Mouse (Mus musculus) hindbrain, embryonic 15.5 days (tissue): ENCODE data around the gene Cela3b. TPM values are rescaled to one million over a fixed set of nuclear protein-coding genes. Genes with fewer than 3 reads are reported as not detected.

Experiments used
- ATAC-seq: fragments of 200-750 bp; cut with Nextera tagmentation; 2 replicates; pipeline ENCODE4 v1.8.0; 2017; ENCODE audit warnings: low read depth, moderate number of reproducible peaks, moderate TSS enrichment; ENCODE audit not compliant: low FRiP score
- H3K27ac ChIP-seq: fragments of 300-500 bp; sonication (generic); replicated peaks from 2 replicates; pipeline ENCODE4 v1.5.1; 2015; ENCODE audit warnings: mild to moderate bottlenecking, inconsistent platforms
- H3K27me3 ChIP-seq: fragments of 300-500 bp; sonication (generic); 2 replicates; pipeline ENCODE4 v1.6.1; 2015; ENCODE audit warnings: control low read depth, inconsistent platforms
- H3K36me3 ChIP-seq: fragments of 300-500 bp; sonication (generic); 2 replicates; pipeline ENCODE4 v1.6.1; 2015; ENCODE audit warnings: control low read depth, inconsistent platforms
- H3K4me1 ChIP-seq: fragments of 300-500 bp; sonication (generic); replicated peaks from 2 replicates; pipeline ENCODE4 v1.6.1; 2015; ENCODE audit warnings: control low read depth, inconsistent platforms
- H3K4me2 ChIP-seq: fragments of 300-500 bp; sonication (generic); 2 replicates; pipeline ENCODE4 v1.6.1; 2015; ENCODE audit warnings: moderate library complexity, mild to moderate bottlenecking, inconsistent platforms
- H3K4me3 ChIP-seq: fragments of 300-500 bp; sonication (generic); 2 replicates; pipeline ENCODE4 v1.5.1; 2015; ENCODE audit warnings: mild to moderate bottlenecking, inconsistent platforms
- H3K9ac ChIP-seq: fragments of 300-500 bp; sonication (generic); 2 replicates; pipeline ENCODE4 v1.6.1; 2015; ENCODE audit warnings: inconsistent platforms
- H3K9me3 ChIP-seq: fragments of 300-500 bp; sonication (generic); 2 replicates; pipeline ENCODE4 v1.6.1; 2016; ENCODE audit warnings: control low read depth, inconsistent platforms
- WGBS: fragments of 180-500 bp; shearing (Covaris S2); methylation state at CpG from one replicate; pipeline ENCODE4 v1.1.7; 2015; 5-methylcytosine and 5-hydroxymethylcytosine counted together
- polyA plus RNA-seq: library from polyadenylated mRNA; unstranded; fragments of >200 nt; fragmentation: Nextera tagmentation; extraction: Ambion mirVana; gene quantifications from 2 replicates; pipeline ENCODE4 v1.2.1, GENCODE M21; 2015

Gene Cela3b
- polyA plus RNA-seq, 1 experiment from 2014 or later = not detected

DNA sequence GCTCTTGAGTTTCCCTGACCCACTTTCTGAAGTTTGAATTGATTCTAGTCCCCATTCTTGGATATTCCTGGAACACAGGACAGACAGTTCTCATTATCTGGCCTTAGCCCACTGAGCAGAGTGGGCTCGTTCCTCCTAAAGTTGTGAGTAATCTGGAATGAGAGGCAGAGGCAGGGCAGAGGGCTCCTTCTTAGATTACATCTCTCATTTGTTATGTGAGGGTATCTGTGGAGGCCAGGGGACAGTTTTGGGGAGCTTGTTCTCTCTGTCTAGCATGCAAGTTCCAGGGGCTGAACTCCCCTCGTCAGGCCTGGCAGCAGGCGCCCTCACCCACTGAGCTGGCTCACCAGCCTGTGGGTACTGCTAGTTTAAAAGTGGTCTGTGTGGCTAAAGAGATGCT, 51.3 kb downstream of the Cela3b start:
- no peak overlapping the region for H3K4me3 ChIP-seq
- ATAC-seq = no peak
- H3K4me2 ChIP-seq = no peak overlapping the region
- no peak overlapping the region for H3K27ac ChIP-seq
- H3K4me1 ChIP-seq = peaks cover 5% of the 10 kb centered on the region; the same call in 1 of the 2 replicates
- no peak overlapping the region for H3K9ac ChIP-seq
- 85% methylated on average over 3 of the region's 3 CpGs for WGBS
- H3K9me3 ChIP-seq = no peaks in the 10 kb centered on the region
- no peaks in the 10 kb centered on the region for H3K27me3 ChIP-seq
- no peaks in the 10 kb centered on the region for H3K36me3 ChIP-seq

DNA sequence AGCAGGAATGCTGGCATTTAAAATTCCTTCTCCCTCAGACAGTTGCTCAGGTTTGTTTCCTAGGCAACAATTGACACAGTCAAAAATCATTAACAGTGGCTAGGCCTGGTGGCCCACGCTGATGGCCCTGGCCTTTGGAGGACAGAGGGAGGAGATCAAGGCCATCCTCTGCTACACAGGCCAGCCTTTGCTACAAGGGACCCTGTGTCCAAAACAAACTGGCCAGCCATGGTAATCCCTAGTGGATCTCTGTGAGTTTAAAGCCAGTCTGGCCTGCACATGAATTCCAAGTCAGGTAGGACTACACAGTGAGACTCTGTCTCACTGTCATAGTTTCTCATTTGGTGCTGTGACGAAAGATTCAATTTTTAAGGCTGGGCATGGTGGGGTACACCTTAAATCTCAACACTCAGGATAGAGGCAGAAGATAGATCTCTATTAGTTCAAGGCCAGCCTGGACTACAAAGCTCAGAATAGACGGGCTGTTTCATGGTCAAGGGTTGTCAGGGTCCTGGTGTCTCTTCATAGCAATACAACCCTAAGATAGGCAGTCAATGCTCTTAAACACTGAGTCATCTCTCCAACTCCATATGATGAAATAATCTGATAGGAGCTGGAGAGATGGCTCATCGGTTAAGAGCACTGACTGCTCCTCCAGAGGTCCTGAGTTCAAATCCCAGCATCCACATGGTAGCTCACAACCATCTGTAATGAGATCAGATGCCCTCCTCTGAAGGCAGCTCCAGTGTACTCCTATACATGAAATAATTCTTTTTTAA, 52.6 kb downstream of the Cela3b start:
- ATAC-seq = no peak
- peaks cover 5% of the 10 kb centered on the region; the same call in 1 of the 2 replicates for H3K4me1 ChIP-seq
- no peaks in the 10 kb centered on the region for H3K9me3 ChIP-seq
- H3K27me3 ChIP-seq = no peaks in the 10 kb centered on the region
- H3K9ac ChIP-seq = no peak overlapping the region
- no peaks in the 10 kb centered on the region for H3K36me3 ChIP-seq
- no peak overlapping the region for H3K4me2 ChIP-seq
- H3K27ac ChIP-seq = no peak overlapping the region
- H3K4me3 ChIP-seq = no peak overlapping the region
- 80% methylated on average over 4 of the region's 4 CpGs for WGBS

DNA sequence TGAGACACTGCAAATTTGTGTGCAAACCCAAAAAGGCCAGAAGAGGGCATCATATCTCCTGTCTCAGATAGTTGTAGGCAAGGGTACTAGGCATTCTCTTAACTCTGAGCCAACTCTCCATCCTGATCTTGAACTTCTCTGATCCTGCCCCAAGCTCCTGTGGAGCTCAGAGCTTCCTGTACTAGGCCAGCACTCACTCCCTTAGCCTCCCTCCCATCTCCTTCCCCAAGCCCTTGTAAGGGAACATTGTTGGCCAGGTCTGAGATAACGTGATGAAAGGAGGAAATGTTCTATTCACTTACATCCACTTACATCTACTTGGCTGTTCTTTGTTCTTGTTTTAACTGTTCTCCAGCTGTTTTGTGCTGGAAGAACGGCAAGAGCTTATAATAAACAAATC, 53.6 kb downstream of the Cela3b start:
- 83% methylated on average over 2 of the region's 2 CpGs for WGBS
- H3K4me1 ChIP-seq = peaks cover 5% of the 10 kb centered on the region; the same call in 1 of the 2 replicates
- H3K36me3 ChIP-seq = no peaks in the 10 kb centered on the region
- no peak overlapping the region for H3K9ac ChIP-seq
- H3K27ac ChIP-seq = no peak overlapping the region
- H3K4me2 ChIP-seq = no peak overlapping the region
- no peak for ATAC-seq
- H3K27me3 ChIP-seq = no peaks in the 10 kb centered on the region
- no peaks in the 10 kb centered on the region for H3K9me3 ChIP-seq
- no peak overlapping the region for H3K4me3 ChIP-seq

DNA sequence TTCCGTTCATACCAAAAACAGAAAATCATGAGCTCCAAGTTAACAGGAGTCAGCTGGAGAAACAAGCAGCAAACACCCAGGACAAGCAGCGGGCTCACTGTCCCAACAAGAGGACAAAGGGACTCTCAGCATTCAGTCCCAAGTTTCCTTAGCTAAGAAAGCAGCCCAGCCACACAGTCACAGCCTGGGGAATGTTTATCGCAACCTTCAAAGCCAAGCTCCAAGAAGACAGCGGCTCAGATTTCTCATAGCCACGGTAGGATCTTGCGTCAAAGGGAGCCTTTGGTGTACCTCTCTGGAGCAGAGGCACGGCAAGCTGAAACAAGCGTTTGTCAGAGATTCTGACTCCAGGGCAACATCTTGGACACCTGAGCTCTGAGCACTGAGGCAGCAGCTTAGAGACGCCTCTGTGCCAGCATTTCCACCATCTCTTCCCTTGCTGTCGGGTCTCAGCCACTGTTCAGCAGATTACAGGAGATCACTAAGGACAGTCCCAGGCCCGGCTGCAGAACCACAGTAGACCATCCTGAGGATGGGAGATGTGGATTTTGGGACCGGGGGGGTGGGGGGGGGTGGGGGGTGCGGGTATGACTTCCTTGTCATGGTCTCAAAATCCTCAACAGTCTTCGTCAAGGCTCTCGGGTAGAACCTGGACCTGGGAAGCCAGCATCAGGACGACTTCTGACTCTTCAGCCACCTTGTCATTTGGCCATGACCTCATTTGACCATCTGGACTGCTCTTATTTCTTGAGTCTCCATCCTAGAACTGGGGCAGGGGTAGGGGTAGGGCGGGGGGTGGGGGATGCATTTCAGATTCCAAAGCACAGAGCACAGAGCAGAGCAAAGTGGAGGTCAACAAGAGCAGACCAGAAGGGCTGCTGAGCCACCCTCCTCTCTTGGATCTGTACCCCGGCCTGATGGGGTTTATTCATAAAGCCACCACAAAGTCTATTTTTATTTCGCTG, 54.7 kb downstream of the Cela3b start:
- ATAC-seq = no peak
- no peaks in the 10 kb centered on the region for H3K9me3 ChIP-seq
- H3K9ac ChIP-seq = no peak overlapping the region
- 59% methylated on average over 19 of the region's 19 CpGs for WGBS
- H3K4me3 ChIP-seq = no peak overlapping the region
- peaks cover under 1% of the 10 kb centered on the region; the same call in 1 of the 2 replicates for H3K4me1 ChIP-seq
- H3K27ac ChIP-seq = no peak overlapping the region
- no peaks in the 10 kb centered on the region for H3K27me3 ChIP-seq
- no peaks in the 10 kb centered on the region for H3K36me3 ChIP-seq
- no peak overlapping the region for H3K4me2 ChIP-seq

DNA sequence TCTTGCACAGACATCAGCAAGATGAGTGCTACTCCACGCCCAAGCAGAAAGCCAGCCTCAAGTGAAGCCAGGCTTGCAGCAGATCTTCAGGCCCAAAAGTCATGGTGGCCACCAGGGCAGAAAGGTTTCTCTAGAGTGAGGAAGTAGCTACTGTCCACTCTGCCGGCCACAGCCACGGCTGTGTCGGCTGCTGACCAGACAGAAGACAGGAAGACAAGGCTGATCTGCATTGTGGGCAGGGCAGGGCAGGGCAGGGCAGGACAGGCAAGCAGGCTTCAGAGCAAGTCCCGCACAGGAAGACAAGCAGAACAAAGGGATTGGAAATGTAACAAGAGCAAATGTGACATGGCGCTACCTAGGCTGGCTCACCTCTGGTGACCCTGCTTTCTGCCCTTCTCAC, 56.6 kb downstream of the Cela3b start:
- Histone ChIP-seq H3K4me3 (no peak overlapping the region), H3K4me2 (no peak overlapping the region), H3K27me3 (no peaks in the 10 kb centered on the region), H3K36me3 (no peaks in the 10 kb centered on the region), H3K9me3 (no peaks in the 10 kb centered on the region), H3K4me1 (peaks cover 10% of the 10 kb centered on the region), H3K9ac (no peak overlapping the region), H3K27ac (no peak overlapping the region)
- no peak for ATAC-seq
- WGBS = 63% methylated on average over 6 of the region's 6 CpGs

DNA sequence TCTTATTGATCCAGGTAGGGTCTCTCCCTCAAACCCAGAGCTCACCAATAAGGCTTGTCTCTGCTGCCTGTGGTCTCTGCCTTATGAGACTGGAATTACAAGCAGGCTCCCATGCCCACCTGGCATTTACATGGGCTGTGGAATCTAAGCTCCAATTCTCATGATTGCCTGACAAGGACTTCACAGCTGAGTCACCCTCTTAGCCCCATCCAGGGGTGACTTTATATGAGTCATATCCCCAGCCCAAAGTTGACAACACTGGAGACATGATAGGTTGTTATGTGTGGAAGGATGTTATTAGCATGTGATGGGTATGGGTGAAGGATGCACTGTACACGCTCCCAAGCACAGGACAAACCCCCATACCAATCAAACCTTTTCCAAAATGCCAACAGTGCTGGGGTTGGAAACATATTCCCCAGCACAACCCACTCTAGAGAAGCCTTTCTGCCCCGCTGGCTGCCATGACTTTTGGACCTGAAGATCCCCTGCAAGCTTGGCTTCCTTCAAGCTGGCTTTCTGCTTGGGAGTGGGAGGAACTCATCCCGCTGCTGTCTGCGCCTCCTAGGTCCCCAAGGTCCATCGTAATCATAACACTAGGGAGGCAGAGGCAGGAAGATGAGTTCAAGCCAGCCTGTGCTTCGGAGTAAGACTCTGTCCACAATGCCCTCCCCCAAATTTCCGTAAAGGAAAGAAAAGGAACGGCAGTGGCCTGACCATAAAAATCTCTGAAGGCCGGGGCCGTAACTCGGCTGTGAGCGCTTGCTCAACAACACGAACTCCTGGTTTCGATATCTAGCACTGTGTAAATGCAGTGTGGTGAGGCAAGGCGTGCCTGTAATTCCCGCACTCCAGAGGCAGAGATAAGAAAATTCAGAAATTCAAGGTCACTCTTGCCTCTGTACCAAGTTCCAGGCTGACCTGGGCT, 58.5 kb downstream of the Cela3b start:
- Histone ChIP-seq H3K4me3 (no peak overlapping the region), H3K27me3 (no peaks in the 10 kb centered on the region), H3K27ac (no peak overlapping the region), H3K9me3 (no peaks in the 10 kb centered on the region), H3K4me2 (no peak overlapping the region), H3K9ac (no peak overlapping the region), H3K4me1 (peaks cover 10% of the 10 kb centered on the region), H3K36me3 (no peaks in the 10 kb centered on the region)
- WGBS = 89% methylated on average over 16 of the region's 16 CpGs
- no peak for ATAC-seq

Other genes with a start within 250 kb of the Cela3b start
- gene Wnt4, start 153.1 kb downstream of the Cela3b start, polyA plus RNA-seq = 3.8 and 3.9 TPM in 2 replicates
- 931 and 940 TPM in 2 replicates for gene Cdc42, start 72.8 kb downstream of the Cela3b start, polyA plus RNA-seq
- gene Cela3a, start 20.7 kb downstream of the Cela3b start, polyA plus RNA-seq = not detected in 2 replicates
- not detected in 2 replicates for gene 1700013G24Rik, start 22.7 kb upstream of the Cela3b start, polyA plus RNA-seq
- gene Hspg2, start 38.2 kb upstream of the Cela3b start, polyA plus RNA-seq = 6.0 and 6.9 TPM in 2 replicates
- gene Ldlrad2, start 144.0 kb upstream of the Cela3b start, polyA plus RNA-seq = 0.54 and 0.59 TPM in 2 replicates
- 63.0 and 64.0 TPM in 2 replicates for gene Usp48, start 163.2 kb upstream of the Cela3b start, polyA plus RNA-seq
- gene Rap1gap, start 234.2 kb upstream of the Cela3b start, polyA plus RNA-seq = 93.2 and 99.6 TPM in 2 replicates